Mouse (Mus musculus) MEL (cell line): Measurements from ENCODE around the gene Ldlrap1. TPM values are rescaled to one million over a fixed set of nuclear protein-coding genes. Genes with fewer than 3 reads are reported as not detected.

Experiments used
- DNase-seq: peaks from one replicate; pipeline ENCODE4 v3.0.0; 2011; ENCODE audit warnings: low read depth, low spot score
- H3K27ac ChIP-seq: 2 replicates; pipeline ENCODE4 v1.5.1; 2012; ENCODE audit warnings: low read depth, mild to moderate bottlenecking, control low read depth, low read length, moderate library complexity; ENCODE audit not compliant: control insufficient read depth
- H3K27me3 ChIP-seq, 2 experiments: fragments of 150-350 bp in 1 of 2; sonication (generic) in 1 of 2; 2 replicates each; pipeline ENCODE4 v1.6.1; 2012; ENCODE audit warnings: low read length in 2 of 2, mild to moderate bottlenecking in 2 of 2, improper control_type of control experiment in 1 of 2, moderate library complexity in 1 of 2; ENCODE audit not compliant: insufficient read depth in 2 of 2, control insufficient read depth in 1 of 2
- H3K36me3 ChIP-seq, 2 experiments: 2 replicates each; pipeline ENCODE4 v1.6.1; 2012 to 2014; ENCODE audit warnings: low read length in 2 of 2, improper control_type of control experiment in 1 of 2, inconsistent platforms in 1 of 2, mild to moderate bottlenecking in 1 of 2; ENCODE audit not compliant: insufficient read depth in 2 of 2, control insufficient read depth in 1 of 2
- H3K4me1 ChIP-seq, 2 experiments: fragments of 150-350 bp in 1 of 2; sonication (generic) in 1 of 2; 2 replicates each; pipeline ENCODE4 v1.6.1; 2012; ENCODE audit warnings: low read length in 2 of 2, improper control_type of control experiment in 1 of 2, mild to moderate bottlenecking in 1 of 2; ENCODE audit not compliant: insufficient read depth in 2 of 2, control insufficient read depth in 1 of 2
- H3K4me3 ChIP-seq, 2 experiments: fragments of 150-350 bp in 1 of 2; sonication (generic) in 1 of 2; 2 replicates each; pipeline ENCODE4 v1.5.1; 2012; ENCODE audit warnings: low read depth in 2 of 2, low read length in 2 of 2, mild to moderate bottlenecking in 2 of 2, moderate library complexity in 2 of 2, control low read depth in 1 of 2, improper control_type of control experiment in 1 of 2; ENCODE audit not compliant: control insufficient read depth in 1 of 2, insufficient read depth in 1 of 2
- H3K79me2 ChIP-seq: 2 replicates; pipeline ENCODE4 v1.6.1; 2012; ENCODE audit warnings: mild to moderate bottlenecking, low read length, moderate library complexity; ENCODE audit not compliant: control insufficient read depth, poor library complexity, insufficient read depth
- H3K9ac ChIP-seq: 2 replicates; pipeline ENCODE4 v1.6.1; 2012; ENCODE audit warnings: low read depth, mild to moderate bottlenecking, control low read depth, low read length, moderate library complexity; ENCODE audit not compliant: control insufficient read depth, poor library complexity, severe bottlenecking
- H3K9me3 ChIP-seq: fragments of 150-350 bp; sonication (generic); replicated peaks from 2 replicates; pipeline ENCODE4 v1.6.1; 2012; ENCODE audit warnings: mild to moderate bottlenecking, low read length, improper control_type of control experiment, moderate library complexity; ENCODE audit not compliant: insufficient read depth
- BHLHE40 ChIP-seq: IDR thresholded peaks from 2 replicates; pipeline ENCODE4 v1.6.1; 2012; ENCODE audit warnings: low read depth, mild to moderate bottlenecking, inconsistent platforms, low read length, improper control_type of control experiment, borderline replicate concordance
- CTCF ChIP-seq, 3 experiments: IDR thresholded peaks in 2 of 3; conservative IDR thresholded peaks in 1 of 3; 2 replicates each; pipeline ENCODE4 v1.5.1; 2011 to 2012; ENCODE audit warnings: low read length in 3 of 3, low read depth in 2 of 3, mild to moderate bottlenecking in 2 of 3, improper control_type of control experiment in 1 of 3, inconsistent platforms in 1 of 3, mixed read lengths in 1 of 3, moderate library complexity in 1 of 3; ENCODE audit not compliant: control insufficient read depth in 1 of 3, insufficient read depth in 1 of 3, poor library complexity in 1 of 3, severe bottlenecking in 1 of 3
- E2F4 ChIP-seq: IDR thresholded peaks from 2 replicates; pipeline ENCODE4 v1.6.1; 2011; ENCODE audit warnings: low read depth, low read length, improper control_type of control experiment, borderline replicate concordance
- EP300 ChIP-seq, 2 experiments: IDR thresholded peaks; 2 replicates each; pipeline ENCODE4 v1.6.1; 2011; ENCODE audit warnings: improper control_type of control experiment in 2 of 2, low read length in 2 of 2, low read depth in 1 of 2, mild to moderate bottlenecking in 1 of 2
- GABPA ChIP-seq: IDR thresholded peaks from 2 replicates; pipeline ENCODE4 v1.6.1; 2012; ENCODE audit warnings: low read depth, mild to moderate bottlenecking, inconsistent platforms, low read length, improper control_type of control experiment, moderate library complexity
- JUND ChIP-seq: IDR thresholded peaks from 2 replicates; pipeline ENCODE4 v1.6.1; 2011; ENCODE audit warnings: low read depth, mild to moderate bottlenecking, improper control_type of control experiment, low read length
- MAZ ChIP-seq: IDR thresholded peaks from 2 replicates; pipeline ENCODE4 v1.6.1; 2012; ENCODE audit warnings: low read depth, mild to moderate bottlenecking, inconsistent platforms, low read length, improper control_type of control experiment
- MXI1 ChIP-seq: IDR thresholded peaks from 2 replicates; pipeline ENCODE4 v1.6.1; 2011; ENCODE audit warnings: mild to moderate bottlenecking, low read depth, low read length, improper control_type of control experiment
- MYC ChIP-seq: IDR thresholded peaks from 2 replicates; pipeline ENCODE4 v1.6.1; 2011; ENCODE audit warnings: low read depth, mild to moderate bottlenecking, low read length, improper control_type of control experiment, moderate library complexity
- POLR2AphosphoS2 ChIP-seq: IDR thresholded peaks from 2 replicates; pipeline ENCODE4 v1.6.1; 2011; ENCODE audit warnings: low read length, improper control_type of control experiment
- RAD21 ChIP-seq: IDR thresholded peaks from 2 replicates; pipeline ENCODE4 v1.6.1; 2011; ENCODE audit warnings: mild to moderate bottlenecking, low read depth, low read length, improper control_type of control experiment
- SIN3A ChIP-seq: IDR thresholded peaks from 2 replicates; pipeline ENCODE4 v1.6.1; 2012; ENCODE audit warnings: low read length, improper control_type of control experiment, inconsistent platforms
- SMC3 ChIP-seq: IDR thresholded peaks from 2 replicates; pipeline ENCODE4 v1.6.1; 2011; ENCODE audit warnings: low read depth, low read length, improper control_type of control experiment
- UBTF ChIP-seq: IDR thresholded peaks from 2 replicates; pipeline ENCODE4 v1.6.1; 2012; ENCODE audit warnings: low read depth, mild to moderate bottlenecking, inconsistent platforms, low read length, improper control_type of control experiment, moderate library complexity, borderline replicate concordance; ENCODE audit not compliant: insufficient read depth
- ZC3H11A ChIP-seq: IDR thresholded peaks from 2 replicates; pipeline ENCODE4 v1.6.1; 2012; ENCODE audit warnings: low read depth, mild to moderate bottlenecking, inconsistent platforms, low read length, improper control_type of control experiment
- ZMIZ1 ChIP-seq: IDR thresholded peaks from 2 replicates; pipeline ENCODE4 v1.6.1; 2012; ENCODE audit warnings: low read depth, mild to moderate bottlenecking, inconsistent platforms, low read length, improper control_type of control experiment, moderate library complexity
- polyA plus RNA-seq, 2 experiments: library from polyadenylated mRNA; stranded (reverse) in 1 of 2; unstranded in 1 of 2; fragments of >175 nt in 1 of 2; fragments of >200 nt in 1 of 2; gene quantifications; 2 replicates each; pipeline versions ENCODE4 v1.2.1 to v1.2.4; 2012; ENCODE audit warnings: low replicate concordance in 2 of 2, low read depth in 1 of 2; ENCODE audit not compliant: insufficient read length in 2 of 2, insufficient read depth in 1 of 2, missing spikeins in 1 of 2
- total RNA-seq: library from RNA; depleted of rRNA; stranded (reverse); fragments of 300-350 nt; gene quantifications from 2 replicates; pipeline ENCODE4 v1.2.3, GENCODE M21; 2012

Gene Ldlrap1
- total and polyA plus RNA-seq, 3 experiments, result 23.7 to 24.8 TPM; not detected in 1

GRCm38 (mm10) chr4:134701934-134702333 is 65.9 kb downstream of the Ldlrap1 start:
- Histone ChIP-seq H3K4me3 (peak overlapping the region in 1 of 2 experiments; percentile 9; a peak in 1 of 4 replicates), H3K36me3 (no peaks in the 10 kb centered on the region; a peak in 1 of 4 replicates), H3K9me3 (no peaks in the 10 kb centered on the region), H3K27ac (no peak overlapping the region), H3K27me3 (no peaks in the 10 kb centered on the region), H3K79me2 (no peaks in the 10 kb centered on the region; the same call in 1 of the 2 replicates), H3K9ac (no peak overlapping the region), H3K4me1 (no peaks in the 10 kb centered on the region)
- TF ChIP-seq RAD21, result peak; percentile 42
- no peak for TF ChIP-seq POLR2AphosphoS2
- 0 out of 2 replicates have a peak, but pooled peaks have one; percentile 30 for TF ChIP-seq SIN3A
- no peak for TF ChIP-seq MYC
- TF ChIP-seq SMC3, result peak; percentile 74
- TF ChIP-seq CTCF (IDR thresholded peaks at IDR 0.05 in 2 of 3, conservative IDR thresholded peaks at IDR 0.05 in 1 of 3; ENCODE audit: control insufficient read depth in 1 of 3, insufficient read depth in 1 of 3, low read depth in 2 of 3, low read length in 3 of 3, poor library complexity in 1 of 3, severe bottlenecking in 1 of 3), result peak; percentile 76 to 91 (median 77)
- TF ChIP-seq ZC3H11A, result peak; percentile 40; the same call in 1 of the 2 replicates
- 0 out of 2 replicates have a peak, but pooled peaks have one; percentile 33 for TF ChIP-seq MAZ
- peak; percentile 67 for DNase-seq

GRCm38 (mm10) chr4:134700911-134701310 is 66.9 kb downstream of the Ldlrap1 start:
- Histone ChIP-seq H3K9me3 (no peaks in the 10 kb centered on the region), H3K36me3 (no peaks in the 10 kb centered on the region; a peak in 1 of 4 replicates), H3K79me2 (no peaks in the 10 kb centered on the region; the same call in 1 of the 2 replicates), H3K4me3 (no peak overlapping the region)
- no peak for TF ChIP-seq ZC3H11A
- no peak for TF ChIP-seq JUND
- no peak for TF ChIP-seq E2F4
- TF ChIP-seq GABPA, result no peak
- TF ChIP-seq ZMIZ1, result no peak
- TF ChIP-seq POLR2AphosphoS2, result no peak
- TF ChIP-seq, all 39 proteins: peak for 0
- Histone ChIP-seq H3K4me1 (no peaks in the 10 kb centered on the region), H3K27me3 (no peaks in the 10 kb centered on the region), H3K9ac (no peak overlapping the region), H3K27ac (no peak overlapping the region)
- no peak for DNase-seq

GRCm38 (mm10) chr4:134693202-134693940 is 74.5 kb downstream of the Ldlrap1 start:
- Histone ChIP-seq H3K36me3 (no peaks in the 10 kb centered on the region), H3K27ac (no peak overlapping the region), H3K9me3 (no peaks in the 10 kb centered on the region), H3K4me3 (no peak overlapping the region), H3K9ac (no peak overlapping the region), H3K4me1 (no peaks in the 10 kb centered on the region), H3K79me2 (no peaks in the 10 kb centered on the region), H3K27me3 (no peaks in the 10 kb centered on the region)
- no peak for DNase-seq
- TF ChIP-seq MXI1, result no peak
- no peak for TF ChIP-seq POLR2AphosphoS2
- TF ChIP-seq EP300 (IDR thresholded peaks at IDR 0.05; ENCODE audit: low read depth in 1 of 2, low read length in 2 of 2), result no peak
- TF ChIP-seq BHLHE40, result no peak
- TF ChIP-seq UBTF, result no peak
